Comparison of ENCODE assay signal across 7 mouse cellular contexts in the genomic region with DNA sequence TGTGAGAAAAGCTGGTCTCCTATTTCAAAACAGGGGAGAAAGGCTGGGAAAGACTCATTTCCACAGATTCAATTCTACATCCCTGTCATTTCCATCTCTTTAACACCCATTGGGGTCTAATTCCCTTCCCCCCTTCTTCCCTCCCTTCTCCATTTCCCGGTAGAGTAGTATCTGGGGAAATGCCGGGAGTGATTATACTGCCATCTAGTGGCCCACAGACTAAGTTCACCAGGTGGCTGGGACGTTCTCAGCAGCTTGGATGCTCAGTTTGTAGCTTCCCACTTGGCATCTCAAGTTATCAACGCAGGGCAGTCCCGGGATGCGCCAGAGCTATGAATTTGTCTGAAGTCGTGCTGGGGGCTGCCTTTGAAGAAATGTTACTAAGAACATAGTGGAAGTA. TPM values are rescaled to one million over a fixed set of nuclear protein-coding genes. Genes with fewer than 3 reads are reported as not detected.
A peak's percentile ranks its signal among the peaks of the same experiment; 100 is the strongest.
DNase-seq lines count a peak whose midpoint lies in the region; ATAC-seq and TF ChIP-seq lines count a peak whose summit lies in the region.

No protein-coding gene starts in this region.

- no peaks in the 10 kb centered on the region for H3K9me3 ChIP-seq in forebrain, embryonic 11.5 days (ENCODE audit: control insufficient read depth, low read length)

- no peaks in the 10 kb centered on the region for H3K36me3 ChIP-seq in forebrain, embryonic 11.5 days (ENCODE audit: control insufficient read depth, insufficient read depth, low read length)

- POLR2A ChIA-PET in Patski (lab: Charles Lee): no interaction called here

- CTCF ChIA-PET in Patski (lab: Charles Lee): interaction anchor here (0.7 to 4.2 kb wide), 26 partner anchors 8 to 335 kb away, joined by 3 to 37 read pairs (median 5); no protein-coding TSS in a partner anchor

- H3K27ac ChIP-seq in forebrain, embryonic 11.5 days (ENCODE audit: low read depth, low read length): no peak overlapping the region

- H3K4me3 ChIP-seq in forebrain, embryonic 11.5 days (ENCODE audit: low read depth, low read length): no peak overlapping the region

- in situ Hi-C loops in Patski (cut with MboI; ENCODE audit: low pct_unique_long_range_greater_than_20kb): loop anchor here (5.0 to 25.0 kb wide), 3 partner anchors 134 to 1334 kb away; a partner anchor contains a TSS

- intact Hi-C loops in heart, postnatal 36 days (cut with DNase I): loop anchor here (1.0 to 2.0 kb wide), 2 partner anchors 70 to 332 kb away; no protein-coding TSS in a partner anchor

- H3K4me1 ChIP-seq in forebrain, embryonic 11.5 days (replicated peaks; ENCODE audit: control insufficient read depth, insufficient read depth, low read length): no peaks in the 10 kb centered on the region

- WGBS in forebrain, embryonic 11.5 days: 13% methylated on average over 7 of the region's 7 CpGs
- 6% methylated on average over 7 of the region's 7 CpGs for WGBS in large intestine, adult 2 months

- H3K4me2 ChIP-seq in forebrain, embryonic 11.5 days (ENCODE audit: low read depth, low read length, severe bottlenecking): no peak overlapping the region

- ATAC-seq in Patski: no peak
- ATAC-seq in forebrain, embryonic 11.5 days (replicated peaks; ENCODE audit: low FRiP score): peak; percentile 81

- no peak for DNase-seq in Patski (ENCODE audit: low read depth, low spot score)
- peak; percentile 29 for DNase-seq in c-Kit-negative CD71-positive TER-119-positive erythroid progenitor cells, embryonic 14.5 days (ENCODE audit: low read depth, low spot score)
- DNase-seq in forebrain, embryonic 11.5 days (ENCODE audit: low spot score): peak; percentile 61
- peak; percentile 66 for DNase-seq in heart, postnatal 36 days
- DNase-seq in large intestine, adult 2 months (ENCODE audit: low read depth, low spot score): peak; percentile 65
- DNase-seq in lung, postnatal 10 days: peak; percentile 74
- DNase-seq in retina, postnatal 1 day: peak; percentile 82

- H3K9ac ChIP-seq in forebrain, embryonic 11.5 days (ENCODE audit: low read length): no peak overlapping the region

- H3K27me3 ChIP-seq in Patski: no peaks in the 10 kb centered on the region
- H3K27me3 ChIP-seq in forebrain, embryonic 11.5 days (ENCODE audit: control insufficient read depth, insufficient read depth, low read length): no peaks in the 10 kb centered on the region

- peak; percentile 90 for TF ChIP-seq CTCF in Patski (IDR thresholded peaks at IDR 0.05)

RNA-seq across cellular contexts. Expression of a gene that starts 48.2 kb away (rescaled TPM):
- 1.3 TPM for polyA plus RNA-seq in Patski (2021)
- polyA plus RNA-seq in forebrain, embryonic 11.5 days (2014; fragmentation: Nextera tagmentation; extraction: Ambion mirVana): 2.9 and 4.0 TPM in 2 replicates
- 10 to 100 TPM; 23.4 to 49.7 TPM for total RNA-seq in heart, postnatal 36 days (2021)
- polyA plus RNA-seq in large intestine, adult 2 months (2012; rRNA removed): 45.9 and 49.9 TPM in 2 replicates
